Mouse (Mus musculus) right cerebral cortex, postnatal 25 days (tissue): ENCODE data around the gene Mlst8.
"Not testable (repeated sequence)": the region's sequence is repeated elsewhere in the genome, so short reads cannot be mapped to it uniquely, and the experiment has no call there.

Experiments
- DNase-seq: peaks from one replicate; pipeline ENCODE4 v3.0.0; 2022

Gene Mlst8

GRCm38 (mm10) chr17:24425326-24425725, 53.6 kb downstream of the Mlst8 start:
- DNase-seq: not testable (repeated sequence)

GRCm38 (mm10) chr17:24424489-24424888, 54.4 kb downstream of the Mlst8 start:
- DNase-seq: no peak
